Mouse (Mus musculus) A20 (cell line): ENCODE data around the gene Reln.
A peak's percentile ranks its signal among the peaks of the same experiment; 100 is the strongest.

Experiments used
- DNase-seq: peaks from one replicate; pipeline ENCODE4 v3.0.0-alpha.2; 2011; ENCODE audit warnings: low read depth, low spot score

The Reln gene

DNA sequence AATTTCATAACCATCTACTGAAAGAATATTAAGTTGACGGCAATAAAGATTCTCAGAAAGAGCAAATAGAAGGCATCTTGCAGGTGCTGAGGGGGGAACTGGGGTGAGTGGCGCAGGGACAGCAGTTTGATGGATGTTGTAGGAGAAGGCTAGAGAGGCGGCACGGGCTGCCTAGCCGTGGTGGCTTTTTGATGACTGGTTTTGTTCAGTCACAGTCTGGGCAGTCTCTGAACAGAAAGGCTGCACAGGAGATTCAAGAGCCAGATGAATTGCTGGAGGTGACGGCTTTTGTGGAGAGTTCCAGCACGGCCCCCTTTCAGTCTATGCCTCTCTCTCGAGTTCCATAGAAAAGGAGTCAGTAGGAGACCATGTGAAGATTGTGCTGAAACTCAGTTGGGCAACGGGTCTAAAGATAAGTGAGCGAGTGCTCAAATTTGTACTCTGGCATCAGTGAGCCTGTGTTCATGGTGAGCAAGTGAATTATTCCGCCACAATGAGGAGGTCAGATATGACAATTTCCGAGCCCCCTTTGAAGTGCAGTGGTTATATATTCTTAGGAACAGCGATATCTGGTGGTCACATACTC lies 409.6 kb downstream of the Reln start:
- DNase-seq = no peak

DNA sequence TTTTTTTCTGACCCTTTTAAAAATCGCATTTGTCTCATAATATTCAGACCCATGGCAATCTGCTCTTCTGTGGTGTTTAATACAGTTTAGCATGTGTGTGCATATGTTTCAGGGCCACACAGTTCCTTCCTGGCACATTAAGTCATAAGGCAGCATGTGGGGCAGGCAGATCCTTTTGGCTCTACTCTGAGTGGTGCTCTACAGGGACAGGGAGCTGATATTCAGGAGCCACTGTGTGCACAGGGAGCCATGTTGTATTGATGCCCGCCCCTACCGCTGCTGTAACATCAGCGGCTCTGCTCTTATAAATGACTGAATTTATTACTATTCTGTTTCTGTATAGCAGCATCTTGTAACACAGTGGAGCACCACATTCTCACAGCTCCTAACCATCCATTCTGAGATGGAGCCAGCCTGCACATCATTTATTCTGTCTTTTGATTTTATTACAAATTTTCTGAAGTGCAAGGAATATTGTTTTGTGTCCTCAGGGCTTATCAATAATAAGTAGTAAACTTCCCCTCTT lies 410.3 kb downstream of the Reln start:
- no peak for DNase-seq

DNA sequence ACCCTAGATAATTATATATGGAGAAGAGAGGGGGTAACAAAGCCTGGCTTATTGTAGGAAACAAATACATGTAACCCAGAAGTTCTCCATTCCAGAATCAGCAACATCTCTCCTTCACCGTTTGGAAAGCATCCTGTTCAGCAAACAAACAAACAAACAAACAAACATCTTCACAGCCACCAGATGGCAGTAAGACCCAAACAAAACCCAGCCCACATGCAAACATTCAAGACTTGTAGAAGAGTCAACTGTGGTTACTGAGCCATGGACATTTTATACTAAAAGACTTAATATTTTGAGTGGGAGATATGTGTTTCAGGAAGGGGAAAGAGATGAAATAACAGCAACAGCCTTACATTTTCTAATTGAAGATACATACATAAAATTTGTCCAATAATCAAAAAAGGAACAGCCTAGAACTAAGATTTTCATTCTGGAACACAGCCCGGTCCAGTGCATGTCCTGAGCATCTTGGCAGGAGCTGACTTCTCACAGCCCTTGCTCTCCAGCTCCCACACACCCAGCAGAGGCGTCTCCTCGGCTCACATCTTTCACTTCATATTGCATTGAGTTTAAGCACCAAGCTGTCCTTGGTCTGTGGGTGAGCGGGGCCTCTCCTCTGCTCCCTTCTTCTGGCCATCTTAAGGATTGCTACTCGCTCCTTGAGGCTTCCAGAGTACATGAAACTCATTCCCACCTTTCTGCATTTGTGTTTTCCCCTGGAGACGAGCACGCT lies 411.0 kb downstream of the Reln start:
- DNase-seq = peak; percentile 27

DNA sequence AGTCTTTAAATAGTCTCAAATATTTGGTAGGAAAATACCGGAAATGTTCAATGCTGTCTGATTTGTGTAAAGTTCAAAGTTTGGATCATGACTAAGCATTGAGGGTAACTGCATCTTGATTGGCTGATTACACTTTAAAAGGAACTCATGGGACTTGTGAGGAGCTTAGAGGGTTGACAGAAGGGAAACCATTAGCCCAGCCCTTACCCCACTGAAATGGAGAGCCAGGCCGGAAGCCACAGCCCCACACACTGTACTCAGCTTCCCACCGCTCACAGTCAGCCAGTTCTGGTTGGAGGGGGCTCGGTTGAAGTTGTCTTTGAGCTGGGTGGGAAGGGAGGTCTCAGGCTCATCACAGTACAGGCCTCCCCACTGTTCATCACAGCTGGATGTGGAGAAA lies 413.4 kb downstream of the Reln start:
- no peak for DNase-seq

DNA sequence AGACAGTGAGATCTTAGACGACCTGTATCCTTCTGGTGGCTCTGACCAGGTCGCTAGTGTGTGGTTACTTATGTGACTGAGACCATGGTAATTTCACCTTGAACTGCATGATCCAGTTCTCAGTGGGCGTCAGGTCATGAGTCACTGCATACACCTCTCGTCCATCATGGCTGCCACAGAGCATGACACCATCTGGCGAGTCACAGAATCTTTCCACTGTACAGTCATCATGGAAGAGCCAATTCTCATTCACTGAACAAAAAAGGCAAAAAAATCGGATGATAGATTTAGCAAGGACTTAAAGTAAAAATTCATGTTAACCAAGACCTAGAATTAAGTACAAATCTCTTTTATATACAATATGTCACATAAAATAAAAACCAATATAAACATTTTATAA lies 424.2 kb downstream of the Reln start:
- no peak for DNase-seq

DNA sequence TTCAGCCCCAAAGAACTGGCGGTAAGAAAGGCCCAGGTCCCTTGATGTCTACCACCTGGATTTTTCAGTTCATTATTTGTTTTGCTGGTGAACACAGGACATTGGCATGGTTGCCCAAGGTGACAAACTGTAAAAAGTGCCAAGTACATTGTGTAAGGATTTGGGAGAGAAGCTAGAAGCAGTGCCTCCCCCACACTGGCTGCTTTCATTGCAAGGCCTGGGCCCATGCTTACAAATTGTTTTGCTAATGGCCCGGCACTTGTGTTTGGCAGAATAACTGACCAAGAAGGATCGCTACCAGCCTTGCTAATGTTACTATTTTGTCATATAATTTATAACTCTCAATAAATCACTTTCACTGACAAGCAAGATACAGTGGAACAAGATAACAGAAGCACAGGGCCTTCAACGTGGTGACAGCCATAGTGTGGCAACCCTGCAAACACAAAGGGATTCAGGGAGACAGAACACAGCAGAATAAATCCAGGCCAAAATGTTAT lies 425.2 kb downstream of the Reln start:
- no peak for DNase-seq

DNA sequence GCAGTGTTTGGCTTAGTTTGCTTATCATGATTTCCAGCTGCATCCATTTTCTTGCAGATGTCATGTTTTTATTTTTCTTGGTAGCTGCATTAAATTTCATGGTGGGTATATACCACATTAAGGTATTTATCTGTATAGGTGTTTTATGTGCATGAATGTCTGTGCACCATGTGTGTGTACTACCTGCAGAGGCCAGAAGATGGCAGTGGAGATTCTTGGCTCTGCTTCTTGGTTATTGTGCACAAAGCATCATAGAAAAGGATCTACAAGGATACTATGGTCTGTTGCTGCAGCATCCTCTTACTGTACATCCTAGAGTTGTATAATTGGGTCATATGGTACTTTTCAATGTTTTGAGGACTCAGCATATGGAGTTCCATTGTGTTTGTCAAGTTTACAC lies 428.5 kb downstream of the Reln start:
- DNase-seq = peak; percentile 41

DNA sequence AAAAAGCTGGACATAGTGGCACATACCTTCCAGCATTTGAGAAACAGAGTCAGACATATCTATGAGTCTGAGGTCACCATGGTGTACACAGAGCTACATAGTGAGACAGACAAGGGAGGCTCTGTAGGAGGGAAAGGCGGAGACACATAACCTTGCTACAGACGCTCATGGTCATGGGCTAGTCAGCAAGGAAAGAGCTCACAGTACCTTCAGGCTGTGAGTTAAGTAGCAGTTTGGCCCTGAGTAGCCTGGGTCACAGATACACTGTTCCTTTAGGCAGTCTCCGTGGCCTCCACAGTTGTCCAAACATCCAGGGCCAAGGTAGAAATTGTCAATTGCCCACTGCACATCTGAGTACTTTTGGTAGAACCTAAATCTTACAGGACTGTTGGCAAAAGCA lies 429.7 kb downstream of the Reln start:
- no peak for DNase-seq

DNA sequence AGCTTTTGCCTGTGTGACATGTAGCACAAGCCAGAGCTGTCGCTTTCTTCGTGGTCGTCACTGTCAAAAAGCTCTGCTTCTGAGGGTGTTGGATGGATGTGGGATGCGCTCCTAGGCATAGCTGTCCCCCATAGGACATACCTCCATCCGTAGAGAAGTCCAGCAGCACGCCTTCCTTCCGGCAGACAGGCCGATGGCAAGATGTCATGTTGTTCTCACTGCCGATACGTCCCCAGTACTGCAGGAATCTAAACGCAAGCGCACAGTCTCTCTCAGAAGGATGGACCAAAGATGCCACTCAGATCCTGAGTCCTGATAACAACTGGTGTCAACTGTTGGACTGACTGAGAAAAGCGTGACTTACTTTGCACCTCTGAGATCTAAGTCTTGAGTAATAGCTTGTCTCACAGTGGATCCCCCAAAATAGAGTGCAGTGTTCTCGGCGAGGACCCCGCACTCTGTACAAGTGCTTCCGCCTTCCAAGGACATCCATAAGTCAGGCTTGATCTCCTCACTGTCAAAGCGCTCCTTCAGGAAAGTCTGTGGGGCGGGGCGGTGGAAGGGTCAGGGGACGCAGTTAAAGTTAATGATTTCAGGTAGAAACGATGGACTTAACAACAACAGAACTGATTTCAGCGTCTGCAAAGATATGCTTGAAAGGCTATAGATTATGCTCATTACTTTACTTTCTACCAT lies 431.5 kb downstream of the Reln start:
- DNase-seq = no peak

DNA sequence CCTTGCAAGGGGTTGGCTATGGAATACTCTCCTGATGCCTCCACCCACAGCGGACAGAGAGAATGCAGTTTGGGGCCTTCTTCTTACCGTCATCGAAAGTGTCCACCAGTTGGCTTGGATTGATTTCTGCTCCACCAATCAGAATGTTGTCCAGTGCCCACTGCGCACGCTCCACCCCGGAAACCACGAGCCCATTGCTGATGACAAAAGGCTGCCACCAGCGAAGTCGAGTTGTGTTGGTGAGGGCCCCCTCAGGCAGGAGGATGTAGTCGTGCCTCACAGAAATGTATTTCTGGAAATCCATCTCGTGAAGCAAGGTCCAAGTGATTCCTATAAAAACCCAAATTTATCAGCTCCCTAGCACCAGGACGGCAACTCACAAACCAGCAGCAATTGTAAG lies 433.8 kb downstream of the Reln start:
- DNase-seq = no peak

DNA sequence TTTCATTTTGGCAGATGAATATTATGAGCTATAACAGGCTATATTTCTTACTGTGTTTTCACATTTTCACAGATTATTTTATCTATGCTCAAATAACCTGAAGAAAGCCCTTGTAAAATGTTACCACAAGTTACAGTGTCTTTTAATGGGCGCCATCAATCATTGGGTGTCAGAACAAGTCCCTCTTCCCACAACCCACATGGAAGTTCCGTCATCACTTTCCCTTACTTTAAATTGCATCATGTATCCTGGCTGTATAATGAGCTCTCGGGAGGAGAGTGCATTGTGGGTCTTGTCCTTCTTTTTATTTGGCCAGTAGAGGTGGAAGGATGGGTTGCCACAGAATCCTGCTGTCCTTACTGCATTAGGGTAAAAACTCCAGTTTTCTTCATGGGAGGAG lies 434.8 kb downstream of the Reln start:
- DNase-seq = no peak

DNA sequence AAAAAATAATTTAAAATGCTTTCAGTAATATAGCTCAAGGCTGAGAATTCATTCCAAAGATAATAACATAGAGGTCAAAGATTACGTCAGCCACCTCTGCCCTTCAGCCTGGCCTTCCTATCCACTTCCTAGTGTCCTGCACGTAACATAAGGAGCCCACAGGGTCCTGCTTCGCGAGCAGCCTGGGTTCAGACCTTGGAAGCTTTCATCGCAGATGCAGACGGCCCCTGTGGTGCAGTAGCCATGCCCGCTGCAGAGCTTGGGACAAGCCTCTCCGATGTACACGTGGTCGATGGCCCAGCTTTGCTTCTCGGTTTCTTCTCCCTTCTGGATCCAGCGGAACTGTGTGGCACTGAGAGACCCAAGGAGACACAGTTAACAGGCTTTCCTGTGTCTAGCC lies 443.1 kb downstream of the Reln start:
- no peak for DNase-seq

DNA sequence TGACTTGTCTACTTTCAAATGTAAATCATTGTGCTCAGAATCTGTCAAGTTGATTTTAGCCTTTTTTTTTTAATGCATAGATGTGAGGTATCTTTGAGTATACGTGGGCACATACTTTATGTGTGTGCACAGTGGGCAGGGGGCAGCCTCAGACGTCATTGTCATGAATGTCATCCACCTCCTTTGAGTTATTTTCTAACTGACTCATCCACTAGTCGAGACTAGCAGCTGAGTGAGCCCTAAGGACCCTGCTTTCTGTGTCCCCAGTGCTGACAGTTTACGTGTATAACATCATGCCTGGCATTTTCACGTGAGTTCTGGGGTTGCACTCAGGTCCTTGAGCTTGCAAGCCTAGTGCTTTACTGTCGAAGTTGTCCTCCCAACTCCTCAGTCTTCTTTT lies 443.6 kb downstream of the Reln start:
- DNase-seq = no peak

DNA sequence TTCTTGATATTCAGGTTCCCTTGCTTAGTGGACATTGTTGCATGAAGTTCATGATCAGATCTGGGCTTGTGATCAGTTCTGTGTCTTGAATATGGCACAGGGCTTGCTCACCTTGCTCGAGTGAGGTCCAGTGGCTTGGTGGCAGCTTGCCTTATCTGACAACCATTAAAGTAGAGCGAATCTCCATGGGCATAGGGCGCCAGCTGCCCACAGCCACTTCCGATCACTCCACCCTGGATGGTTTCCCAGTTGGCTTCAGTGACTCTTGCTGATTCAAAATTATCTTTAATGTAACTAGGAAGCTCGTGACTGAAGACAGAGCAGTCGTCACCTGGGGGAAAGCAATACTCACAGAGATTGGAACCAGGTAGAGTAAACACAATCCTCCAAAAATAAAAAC lies 445.6 kb downstream of the Reln start:
- DNase-seq = no peak

DNA sequence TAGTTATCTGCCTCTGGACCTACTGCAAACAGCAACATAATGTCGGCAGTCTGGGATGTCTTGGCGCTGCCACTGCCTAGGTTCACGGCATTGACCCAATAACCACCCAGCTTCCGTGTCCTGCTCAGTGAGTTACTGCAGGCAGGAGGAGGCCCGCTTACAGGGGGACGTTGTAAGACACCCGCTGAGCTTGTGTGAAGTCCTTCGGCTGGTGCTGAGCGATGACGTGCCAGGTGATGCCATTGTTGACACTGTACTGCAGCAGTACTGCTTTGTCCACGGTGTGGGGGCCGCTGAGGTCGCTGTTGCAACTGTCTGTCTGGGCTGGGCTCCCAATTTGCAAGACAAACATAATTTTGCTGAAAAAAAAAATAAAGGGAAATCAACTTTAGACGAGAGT lies 447.9 kb downstream of the Reln start:
- DNase-seq = no peak

DNA sequence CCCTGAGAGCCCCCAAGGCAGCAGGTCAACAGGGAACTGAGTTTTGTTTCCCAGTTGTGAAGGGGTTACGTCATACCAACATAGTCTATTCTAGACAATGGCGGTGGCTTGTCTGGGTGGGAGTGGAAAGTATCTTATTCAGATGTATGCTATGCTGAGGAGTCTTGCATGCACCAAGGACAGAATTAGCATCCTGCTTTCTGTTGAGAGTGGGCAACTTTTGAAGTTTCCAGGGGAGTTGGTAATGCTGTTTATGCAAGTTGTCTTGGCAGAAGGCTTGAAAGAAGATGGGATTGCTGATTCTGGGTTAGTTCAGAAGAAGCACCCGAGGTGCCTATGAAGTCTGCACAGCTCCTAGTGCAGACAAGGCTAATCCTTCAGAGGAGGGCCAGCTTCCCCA lies 450.3 kb downstream of the Reln start:
- DNase-seq = no peak

DNA sequence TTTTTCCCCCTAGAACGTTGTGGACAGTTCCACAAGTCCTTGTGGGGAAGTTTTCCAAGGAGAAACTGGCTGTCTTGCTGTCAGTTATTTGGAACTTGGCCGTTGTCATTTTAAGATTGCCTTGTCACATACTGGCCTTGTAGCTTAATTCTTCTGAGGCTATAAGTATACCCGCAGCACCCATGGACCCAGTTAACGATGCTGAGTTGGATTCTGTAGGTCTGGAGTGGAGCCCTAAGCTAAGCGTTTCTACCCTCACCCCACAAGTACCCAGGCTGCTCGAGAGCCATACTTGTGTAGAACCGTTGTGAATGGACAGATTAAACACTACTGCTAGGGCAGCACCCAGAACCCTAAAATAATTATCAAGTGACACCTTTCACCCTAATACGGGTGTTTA lies 477.8 kb downstream of the Reln start:
- DNase-seq = no peak

DNA sequence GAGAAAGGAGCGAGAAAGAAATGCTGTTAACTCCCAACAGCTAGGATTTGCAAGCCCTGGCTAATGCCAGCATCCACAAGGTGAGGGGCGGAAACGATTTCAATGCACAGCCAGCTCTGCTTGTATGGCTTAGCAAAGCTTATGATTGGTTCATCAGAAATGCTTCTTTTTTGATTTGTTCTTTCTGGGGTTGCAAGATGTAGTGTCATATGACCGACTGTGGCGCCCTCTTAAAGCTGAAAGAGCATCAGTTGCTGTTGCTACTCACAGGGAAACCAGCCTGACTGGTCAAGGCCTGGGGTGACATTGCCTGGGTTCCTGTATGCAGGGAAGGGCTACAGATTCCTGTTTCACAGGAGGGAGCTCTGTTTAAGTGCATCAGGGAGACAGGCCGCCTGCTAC lies 478.2 kb downstream of the Reln start:
- peak; percentile 37 for DNase-seq

DNA sequence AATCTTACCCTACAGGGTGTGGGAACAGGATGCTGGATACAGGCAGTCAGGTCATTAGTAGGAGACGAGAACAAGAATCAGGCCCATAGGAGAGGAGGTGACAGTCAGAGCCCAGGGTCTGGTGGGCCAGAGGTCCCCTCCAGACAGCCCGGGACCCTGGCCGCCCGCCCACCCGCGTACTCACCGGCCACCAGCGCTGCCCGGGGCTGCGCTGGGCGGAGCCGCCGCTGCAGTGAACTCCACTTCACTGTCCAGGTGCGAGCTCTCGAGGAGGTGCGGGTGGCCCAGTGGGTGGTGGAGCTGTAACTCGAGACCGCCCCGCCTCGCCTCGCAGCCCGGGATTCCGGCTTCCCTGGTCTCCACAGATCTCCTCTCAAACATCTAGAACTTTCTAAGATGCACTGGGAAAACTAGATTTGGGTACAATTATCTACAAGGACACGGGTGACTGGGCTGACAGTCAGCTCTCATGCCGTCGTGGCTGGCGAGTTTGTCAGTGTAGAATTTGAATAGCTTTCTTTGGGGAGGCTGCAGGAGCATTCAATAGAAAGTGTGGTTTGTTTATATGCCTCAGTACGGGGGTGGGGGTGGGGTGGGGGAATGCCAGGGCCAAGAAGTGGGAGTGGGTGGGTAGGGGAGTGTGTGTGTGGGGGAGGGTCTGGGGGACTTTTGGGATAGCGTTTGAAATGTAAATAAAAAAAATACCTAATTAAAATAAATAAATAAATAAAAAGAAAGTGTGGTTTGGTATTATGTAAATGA lies 479.0 kb downstream of the Reln start, which contains the start of gene Slc26a5:
Gene Slc26a5 (minus strand): TSS at position 259 of the 762 bp plus-strand sequence.
- DNase-seq = peak; percentile 38

DNA sequence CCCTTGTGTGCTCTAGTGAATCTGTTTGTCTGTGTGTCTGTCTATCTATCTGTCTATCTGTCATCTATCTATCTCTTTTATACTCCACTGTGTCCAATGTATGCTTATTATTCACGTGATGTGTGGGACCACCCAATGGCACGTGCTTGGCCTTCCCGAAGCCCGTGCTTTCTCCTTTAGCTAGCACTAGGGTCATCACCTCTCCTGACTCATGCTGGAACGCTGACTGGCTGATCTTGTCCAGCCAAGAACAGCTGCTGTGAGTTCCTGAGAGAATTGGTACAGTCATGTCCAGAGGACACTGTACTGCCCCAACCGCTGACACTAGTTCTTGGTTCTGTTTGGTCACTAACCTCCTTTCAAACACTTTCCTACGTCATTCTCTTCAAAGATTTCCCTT lies 485.8 kb downstream of the Reln start:
- DNase-seq = no peak

DNA sequence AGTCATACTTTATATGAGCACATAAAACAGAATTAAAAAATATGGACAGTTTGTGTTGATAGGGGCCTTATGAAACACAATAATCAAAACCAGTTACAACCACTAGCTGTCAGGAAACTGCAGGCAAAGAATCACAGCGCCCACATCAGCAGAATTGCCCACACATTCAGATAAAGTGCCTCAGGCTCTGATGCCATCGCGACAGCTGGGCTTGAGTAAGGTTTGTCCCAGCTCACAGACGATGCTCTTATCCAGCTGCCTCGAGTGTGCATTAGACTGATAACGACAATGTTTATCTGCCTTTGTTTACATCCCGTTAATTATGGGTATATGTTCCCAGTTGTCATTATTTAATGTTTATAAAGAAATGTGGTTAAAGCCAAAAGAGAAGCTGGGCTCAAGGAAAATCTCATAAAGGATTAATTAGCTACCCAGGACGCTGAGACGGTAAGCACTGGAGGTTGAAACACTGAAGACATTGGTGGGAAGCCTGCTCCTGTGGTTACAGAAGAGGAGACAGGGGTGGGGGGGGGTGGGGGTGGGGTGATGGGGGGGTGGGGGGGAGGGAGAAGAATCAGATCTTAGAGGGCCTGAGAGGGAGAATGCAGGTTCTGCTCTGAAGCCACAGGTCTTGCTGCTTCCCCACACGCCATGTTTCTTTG lies 492.7 kb downstream of the Reln start:
- no peak for DNase-seq
